Mouse (Mus musculus): Measurements from ENCODE around the gene Rhox6. TPM values are rescaled to one million over a fixed set of nuclear protein-coding genes. Genes with fewer than 3 reads are reported as not detected.
"Not testable (repeated sequence)": the region's sequence is repeated elsewhere in the genome, so short reads cannot be mapped to it uniquely, and the experiment has no call there.

Gene Rhox6
- total RNA-seq (2014; fragmentation: Nextera tagmentation), result not detected in 2 replicates
- total RNA-seq (2017), result not detected in 2 replicates

DNA sequence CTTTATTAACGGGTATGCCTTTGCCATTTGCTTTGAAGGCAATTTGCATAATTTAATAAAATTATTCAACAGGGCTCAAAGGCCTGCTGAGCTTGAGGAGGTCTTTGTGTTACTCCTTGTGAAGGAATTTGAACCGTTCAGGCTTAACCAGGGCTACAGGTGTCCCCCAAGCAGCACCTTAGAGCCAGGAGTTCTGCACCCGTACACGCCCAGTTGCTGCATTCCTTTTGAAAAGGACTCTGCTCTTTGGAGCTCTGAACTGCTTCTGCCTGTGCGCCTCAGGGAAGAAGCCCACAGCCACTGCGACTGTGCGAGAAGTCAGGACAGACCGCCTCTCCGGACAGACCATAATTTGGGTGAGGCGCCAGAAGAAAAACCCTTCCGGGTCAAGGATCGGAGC is at the start of gene Rhox6:
TSS of gene Rhox6 (plus strand) at position 301 of the 400 bp plus-strand sequence.
- not testable (repeated sequence) for ATAC-seq (replicated peaks; ENCODE audit: poor library complexity, severe bottlenecking)

DNA sequence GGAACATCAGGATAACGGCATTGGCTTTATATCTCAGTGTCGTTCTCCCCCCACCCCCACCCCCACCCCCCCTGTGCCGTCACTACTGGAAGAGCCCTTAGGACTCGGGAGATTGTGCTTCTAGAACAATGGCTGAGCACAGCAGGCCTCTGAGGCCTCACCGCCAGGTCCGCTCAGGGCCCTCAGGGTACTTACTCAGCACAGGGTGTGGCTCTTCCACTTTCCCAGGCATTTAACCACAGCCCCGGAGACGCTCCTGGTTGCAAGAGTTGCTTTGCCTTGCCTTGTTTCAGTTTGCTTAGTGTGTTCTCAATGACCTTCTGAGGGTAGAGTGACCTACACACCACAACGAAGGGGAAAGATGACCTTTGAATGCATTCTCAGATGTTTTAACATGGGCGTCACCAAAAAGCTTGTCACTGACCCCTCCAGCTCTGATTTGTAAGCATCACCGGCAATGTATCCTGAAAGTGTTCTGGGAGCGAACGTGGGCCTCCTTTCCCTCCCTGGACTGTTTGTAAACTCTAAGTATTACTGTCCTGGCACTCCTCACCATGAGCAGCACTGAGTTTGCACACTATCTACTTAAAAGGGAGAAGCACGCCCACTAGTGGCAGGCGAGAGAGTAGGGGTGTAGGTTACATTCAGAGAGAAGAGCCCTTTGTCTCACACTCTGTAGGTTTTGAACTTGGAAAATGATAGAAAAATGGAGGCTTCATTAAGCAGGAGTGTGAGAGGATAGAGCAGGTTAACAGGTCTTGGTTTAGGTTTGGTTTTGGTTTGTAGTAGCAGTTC is 19.2 kb upstream of the Rhox6 start:
- ATAC-seq (replicated peaks; ENCODE audit: poor library complexity, severe bottlenecking), result no peak

DNA sequence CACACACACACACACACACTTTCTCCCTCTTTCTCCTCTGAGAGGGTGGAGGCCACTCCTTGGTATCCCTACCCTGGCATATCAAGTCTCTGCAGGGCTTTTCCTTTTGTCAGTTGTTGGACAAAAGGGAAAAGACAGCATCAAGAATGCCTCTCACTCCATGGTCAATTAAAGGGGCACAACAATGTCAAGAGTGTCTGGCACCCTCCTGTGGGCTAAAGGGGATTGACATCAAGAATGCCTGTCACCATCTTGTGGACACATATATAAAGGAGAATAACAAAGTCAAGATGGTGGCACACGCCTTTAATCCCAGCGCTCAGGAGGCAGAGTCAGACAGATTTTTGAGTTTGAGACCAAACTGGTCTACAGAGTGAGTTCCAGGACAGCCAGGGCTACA is 17.3 kb upstream of the Rhox6 start:
- ATAC-seq (replicated peaks; ENCODE audit: poor library complexity, severe bottlenecking), result no peak

DNA sequence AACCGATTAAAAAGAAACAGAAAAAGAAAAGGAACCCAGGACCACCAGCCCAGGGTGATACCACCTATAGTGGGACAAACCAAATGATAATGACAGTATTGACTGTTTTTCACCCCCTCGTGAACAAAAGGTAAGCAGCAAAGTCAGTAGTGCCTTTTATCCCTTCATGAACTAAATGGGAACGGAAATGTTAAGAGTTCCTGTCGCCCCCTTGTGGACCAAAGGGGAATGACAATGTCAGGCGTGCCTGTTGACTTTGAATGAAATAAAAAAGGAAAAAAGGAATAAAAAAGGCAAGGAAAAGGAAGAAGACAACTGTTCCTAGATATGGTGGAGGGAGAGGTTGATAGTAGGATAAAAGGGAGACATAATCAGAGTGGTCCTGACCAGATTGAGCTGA is 15.5 kb upstream of the Rhox6 start:
- ATAC-seq (replicated peaks; ENCODE audit: poor library complexity, severe bottlenecking), result no peak

DNA sequence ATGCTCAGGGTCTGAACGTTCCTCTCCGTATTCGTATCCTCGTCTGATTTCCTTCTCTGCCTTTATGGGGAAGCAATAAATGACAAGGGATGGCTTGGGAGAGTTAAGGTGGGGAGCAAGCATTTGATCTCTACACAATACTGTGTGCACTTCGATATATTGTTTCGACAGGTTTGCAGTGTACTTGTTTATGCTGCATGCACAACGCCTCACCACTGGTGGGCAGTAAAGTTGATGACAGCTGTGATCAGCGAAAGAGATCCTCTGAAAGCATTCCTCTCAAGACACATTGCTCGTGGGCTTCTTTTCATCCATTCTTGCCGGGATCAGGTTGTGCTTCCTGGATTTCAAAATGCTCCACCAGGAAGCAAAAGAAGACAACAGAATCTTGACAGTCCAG is 11.0 kb upstream of the Rhox6 start:
- ATAC-seq (replicated peaks; ENCODE audit: poor library complexity, severe bottlenecking), result no peak

DNA sequence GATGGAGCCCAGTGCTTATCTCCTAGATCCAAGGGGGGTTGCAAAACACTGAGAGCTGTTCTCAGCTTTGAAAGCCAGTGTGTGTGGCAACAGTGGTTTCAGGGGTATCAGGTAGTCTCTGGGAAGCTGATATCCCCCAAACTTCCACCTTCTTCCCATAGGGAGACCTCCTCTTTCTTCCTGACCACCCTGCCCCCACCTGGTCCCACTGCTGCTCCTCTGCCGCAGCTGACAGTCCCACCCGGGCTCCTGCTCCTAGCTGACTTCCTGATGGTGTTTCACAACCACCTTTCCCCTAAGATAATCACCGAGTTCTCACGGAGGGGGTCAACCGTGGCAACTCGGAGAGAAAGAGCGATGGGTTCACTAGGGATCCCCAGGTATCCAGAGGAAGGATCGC is 4.7 kb downstream of the Rhox6 start, which contains the start of gene Rhox7a:
TSS of gene Rhox7a (plus strand) at position 301 of the 400 bp plus-strand sequence.
- ATAC-seq (replicated peaks; ENCODE audit: poor library complexity, severe bottlenecking), result not testable (repeated sequence)

DNA sequence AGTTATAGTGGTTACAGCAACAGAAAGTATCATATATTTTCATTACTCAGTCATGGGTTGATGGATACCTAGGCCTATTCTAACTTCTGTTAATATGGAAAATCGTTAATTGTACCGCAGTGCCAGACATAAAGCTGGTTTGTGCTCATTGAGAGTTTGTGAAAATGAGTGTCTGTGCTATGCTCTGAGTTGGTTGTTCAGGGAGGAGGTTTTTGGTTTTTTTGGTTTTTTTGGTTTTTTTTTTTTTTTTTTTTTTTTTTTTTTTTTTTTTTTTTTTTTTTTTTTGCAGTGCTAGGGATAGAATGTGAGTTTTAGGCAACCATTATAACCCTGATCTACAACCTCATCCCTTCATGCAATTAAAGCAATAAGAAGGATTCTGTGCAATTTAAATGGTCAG is 44.9 kb downstream of the Rhox6 start:
- ATAC-seq (replicated peaks; ENCODE audit: poor library complexity, severe bottlenecking), result no peak

DNA sequence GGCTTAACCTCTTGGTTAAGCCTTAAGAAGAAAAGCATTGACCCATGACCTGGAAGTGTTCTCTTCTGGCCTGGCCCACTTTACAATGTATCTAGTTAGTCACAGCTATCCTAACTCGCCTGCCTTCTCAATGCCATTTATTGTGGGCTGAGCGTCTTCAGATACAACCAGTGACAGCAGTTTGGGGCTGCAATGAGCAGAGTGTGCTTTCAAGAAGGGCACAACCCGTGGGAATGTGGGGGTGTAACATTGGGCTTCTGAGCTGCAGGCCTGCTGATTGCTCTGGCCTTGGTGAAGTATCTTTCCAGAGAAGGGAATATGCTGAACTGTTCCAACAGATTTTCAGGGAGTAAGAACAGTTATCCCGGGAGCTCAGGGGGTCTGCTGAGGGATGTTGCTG is 52.1 kb downstream of the Rhox6 start, which contains the start of gene Rhox8:
TSS of gene Rhox8 (minus strand) at position 101 of the 400 bp plus-strand sequence.
- ATAC-seq (replicated peaks; ENCODE audit: poor library complexity, severe bottlenecking), result no peak

Other genes with a start within 250 kb of the Rhox6 start
- gene Rhox3f, start 245.9 kb upstream of the Rhox6 start, total RNA-seq (2014; fragmentation: Nextera tagmentation), result not detected in 2 replicates
- not detected in 2 replicates for gene Rhox3f, start 245.9 kb upstream of the Rhox6 start, total RNA-seq (2017)
- not detected in 2 replicates for gene Rhox4f, start 219.2 kb upstream of the Rhox6 start, total RNA-seq (2014; fragmentation: Nextera tagmentation)
- not detected in 2 replicates for gene Rhox4f, start 219.2 kb upstream of the Rhox6 start, total RNA-seq (2017)
- gene Rhox3g, start 198.3 kb upstream of the Rhox6 start, total RNA-seq (2014; fragmentation: Nextera tagmentation), result not detected in 2 replicates
- not detected in 2 replicates for gene Rhox3g, start 198.3 kb upstream of the Rhox6 start, total RNA-seq (2017)
- gene Rhox2g, start 183.4 kb upstream of the Rhox6 start, total RNA-seq (2014; fragmentation: Nextera tagmentation), result not detected in 2 replicates
- not detected in 2 replicates for gene Rhox2g, start 183.4 kb upstream of the Rhox6 start, total RNA-seq (2017)
- gene Rhox4g, start 175.6 kb upstream of the Rhox6 start, total RNA-seq (2014; fragmentation: Nextera tagmentation), result not detected in 2 replicates
- gene Rhox4g, start 175.6 kb upstream of the Rhox6 start, total RNA-seq (2017), result not detected in 2 replicates
- not detected in 2 replicates for gene Rhox3h, start 158.1 kb upstream of the Rhox6 start, total RNA-seq (2014; fragmentation: Nextera tagmentation)
- not detected in 2 replicates for gene Rhox3h, start 158.1 kb upstream of the Rhox6 start, total RNA-seq (2017)
- not detected in 2 replicates for gene Rhox2h, start 153.6 kb upstream of the Rhox6 start, total RNA-seq (2014; fragmentation: Nextera tagmentation)
- not detected in 2 replicates for gene Rhox2h, start 153.6 kb upstream of the Rhox6 start, total RNA-seq (2017)
- not detected in 2 replicates for gene Rhox5, start 22.1 kb upstream of the Rhox6 start, total RNA-seq (2014; fragmentation: Nextera tagmentation)
- gene Rhox5, start 22.1 kb upstream of the Rhox6 start, total RNA-seq (2017), result not detected in 2 replicates
- not detected in 2 replicates for gene Rhox7a, start 4.8 kb downstream of the Rhox6 start, total RNA-seq (2014; fragmentation: Nextera tagmentation)
- gene Rhox7a, start 4.8 kb downstream of the Rhox6 start, total RNA-seq (2017), result not detected in 2 replicates
- 0.21 TPM in 1 of 2 replicates, not detected in the other for gene Rhox8, start 52.0 kb downstream of the Rhox6 start, total RNA-seq (2014; fragmentation: Nextera tagmentation)
- gene Rhox8, start 52.0 kb downstream of the Rhox6 start, total RNA-seq (2017), result not detected in 2 replicates
- not detected in 2 replicates for gene Rhox7b, start 70.3 kb downstream of the Rhox6 start, total RNA-seq (2014; fragmentation: Nextera tagmentation)
- not detected in 2 replicates for gene Rhox7b, start 70.3 kb downstream of the Rhox6 start, total RNA-seq (2017)
- not detected in 2 replicates for gene Rhox9, start 74.9 kb downstream of the Rhox6 start, total RNA-seq (2014; fragmentation: Nextera tagmentation)
- gene Rhox9, start 74.9 kb downstream of the Rhox6 start, total RNA-seq (2017), result not detected in 2 replicates
- gene Btg1-ps1, start 191.9 kb downstream of the Rhox6 start, total RNA-seq (2014; fragmentation: Nextera tagmentation), result not detected in 2 replicates
- not detected in 2 replicates for gene Btg1-ps1, start 191.9 kb downstream of the Rhox6 start, total RNA-seq (2017)
- gene Btg1-ps2, start 216.2 kb downstream of the Rhox6 start, total RNA-seq (2014; fragmentation: Nextera tagmentation), result not detected in 2 replicates
- not detected in 2 replicates for gene Btg1-ps2, start 216.2 kb downstream of the Rhox6 start, total RNA-seq (2017)
- not detected in 2 replicates for gene Rhox10, start 239.6 kb downstream of the Rhox6 start, total RNA-seq (2014; fragmentation: Nextera tagmentation)
- not detected in 2 replicates for gene Rhox10, start 239.6 kb downstream of the Rhox6 start, total RNA-seq (2017)